Mouse (Mus musculus): ENCODE measurements around the gene Klk14.
"Not testable (repeated sequence)": the region's sequence is repeated elsewhere in the genome, so short reads cannot be mapped to it uniquely, and the experiment has no call there.

The Klk14 gene

GRCm38 (mm10) chr7:43690118-43690517 is at the start of gene Klk14:
Gene Klk14 (plus strand): TSS chr7:43690418.
- no peak for DNase-seq (ENCODE audit: low read depth, low spot score)

- DNase-seq (ENCODE audit: low read depth, low spot score): no peak
Observed at GRCm38 (mm10) chr7:43642587-43642986, 47.6 kb upstream of the Klk14 start.

- no peak for DNase-seq (ENCODE audit: low read depth, low spot score)
Observed at GRCm38 (mm10) chr7:43643046-43643652, 47.1 kb upstream of the Klk14 start.

- DNase-seq (ENCODE audit: low read depth, low spot score): no peak
Observed at GRCm38 (mm10) chr7:43652683-43653082, 37.5 kb upstream of the Klk14 start.

GRCm38 (mm10) chr7:43654519-43654918 is 35.7 kb upstream of the Klk14 start:
- DNase-seq (ENCODE audit: low read depth, low spot score): no peak

GRCm38 (mm10) chr7:43656232-43656631 is 34.0 kb upstream of the Klk14 start:
- no peak for DNase-seq (ENCODE audit: low read depth, low spot score)

GRCm38 (mm10) chr7:43660002-43660401 is 30.2 kb upstream of the Klk14 start, which contains the start of gene Siglece:
Gene Siglece (minus strand): TSS chr7:43660161.
- no peak for DNase-seq (ENCODE audit: low read depth, low spot score)

GRCm38 (mm10) chr7:43662804-43663203 is 27.4 kb upstream of the Klk14 start:
- DNase-seq (ENCODE audit: low read depth, low spot score): peak; percentile 89

- DNase-seq (ENCODE audit: low read depth, low spot score): not testable (repeated sequence)
Observed at GRCm38 (mm10) chr7:43667221-43667620, 23.0 kb upstream of the Klk14 start.

- peak; percentile 41 for DNase-seq (ENCODE audit: low read depth, low spot score)
Observed at GRCm38 (mm10) chr7:43668582-43668981, 21.6 kb upstream of the Klk14 start.

GRCm38 (mm10) chr7:43671064-43671808 is 19.0 kb upstream of the Klk14 start:
- no peak for DNase-seq (ENCODE audit: low read depth, low spot score)

GRCm38 (mm10) chr7:43671809-43672580 is 18.2 kb upstream of the Klk14 start, which contains the start of gene Ctu1:
Gene Ctu1 (plus strand): TSS chr7:43672016.
- DNase-seq (ENCODE audit: low read depth, low spot score): peak; percentile 98

- peak; percentile 8 for DNase-seq (ENCODE audit: low read depth, low spot score)
Observed at GRCm38 (mm10) chr7:43672581-43673260, 17.5 kb upstream of the Klk14 start.

- no peak for DNase-seq (ENCODE audit: low read depth, low spot score)
Observed at GRCm38 (mm10) chr7:43675091-43675490, 15.1 kb upstream of the Klk14 start.

GRCm38 (mm10) chr7:43678517-43678916 is 11.7 kb upstream of the Klk14 start:
- peak; percentile 69 for DNase-seq (ENCODE audit: low read depth, low spot score)

GRCm38 (mm10) chr7:43680960-43681359 is 9.3 kb upstream of the Klk14 start:
- DNase-seq (ENCODE audit: low read depth, low spot score): peak; percentile 77

GRCm38 (mm10) chr7:43682511-43682910 is 7.7 kb upstream of the Klk14 start:
- peak; percentile 36 for DNase-seq (ENCODE audit: low read depth, low spot score)

- DNase-seq (ENCODE audit: low read depth, low spot score): no peak
Observed at GRCm38 (mm10) chr7:43685088-43685487, 5.1 kb upstream of the Klk14 start.

GRCm38 (mm10) chr7:43710031-43710430 is 19.8 kb downstream of the Klk14 start:
- DNase-seq (ENCODE audit: low read depth, low spot score): no peak

GRCm38 (mm10) chr7:43712267-43712666 is 22.0 kb downstream of the Klk14 start, which contains the start of gene Klk13:
Gene Klk13 (plus strand): TSS chr7:43712567.
- no peak for DNase-seq (ENCODE audit: low read depth, low spot score)

GRCm38 (mm10) chr7:43712917-43713316 is 22.7 kb downstream of the Klk14 start:
- DNase-seq (ENCODE audit: low read depth, low spot score): no peak

All from 3T3-L1 (cell line).